9 mouse cellular contexts compared by ENCODE assay signal in the genomic region with DNA sequence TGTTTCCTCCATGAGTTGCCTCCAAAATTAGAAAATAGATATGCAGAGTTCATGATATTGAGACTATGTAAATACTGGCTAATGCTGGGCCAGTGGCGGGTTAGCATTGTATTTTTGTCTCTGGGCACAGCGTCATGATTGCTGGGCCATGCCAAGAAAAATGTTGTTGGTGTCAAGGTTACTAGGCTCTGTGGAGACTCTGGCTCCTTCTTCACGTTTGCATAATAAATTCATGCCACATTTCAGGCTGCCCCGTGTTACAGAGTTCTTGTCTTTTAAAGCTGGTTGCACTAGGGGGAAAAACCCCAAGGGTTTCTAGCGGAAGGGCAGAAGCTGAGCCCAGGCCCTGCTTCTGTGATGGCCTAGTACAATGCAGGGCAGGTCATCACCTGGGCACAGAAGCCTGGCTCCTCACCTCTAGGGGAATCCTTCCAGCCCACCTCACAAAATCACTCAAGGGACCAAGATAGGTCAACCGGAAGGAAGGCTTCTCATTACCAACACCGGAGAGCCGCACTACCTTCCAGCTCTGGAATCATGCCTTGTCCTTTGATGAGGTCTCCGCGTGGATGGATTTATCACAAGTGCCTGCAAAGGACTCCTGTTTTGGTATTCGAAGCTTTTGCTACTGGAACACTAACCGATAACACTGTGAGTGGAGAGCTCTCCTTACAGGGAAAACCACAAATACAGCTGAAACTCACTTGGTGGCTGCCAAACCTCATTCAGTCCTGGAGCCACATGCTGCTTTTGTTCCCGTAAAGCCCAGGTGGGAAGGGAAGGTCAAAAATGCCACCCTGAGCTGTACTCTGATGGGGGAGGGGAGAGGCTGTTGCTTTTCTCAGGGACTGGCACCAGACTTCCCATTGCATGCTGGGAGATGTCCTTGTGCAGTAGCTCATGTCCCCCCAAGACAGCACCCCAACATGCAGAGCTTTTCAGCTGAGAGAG. TPM values are rescaled to one million over a fixed set of nuclear protein-coding genes. Genes with fewer than 3 reads are reported as not detected.
A peak's percentile ranks its signal among the peaks of the same experiment; 100 is the strongest.
DNase-seq lines count a peak whose midpoint lies in the region; ATAC-seq and TF ChIP-seq lines count a peak whose summit lies in the region.
"Had no signal": no experiment of that assay in that cellular context is flagged by ENCODE, and none has a peak within 500 bp of the region (broad histone marks: within the 10 kb centered on the region; RNA-seq: fewer than 3 reads in every experiment).

No protein-coding gene starts in this region.

- no peak overlapping the region for H3K4me2 ChIP-seq in embryonic facial prominence, embryonic 12.5 days (replicated peaks)
- H3K4me2 ChIP-seq in heart, postnatal 0 days (ENCODE audit: low read depth, low read length) = peak overlapping the region; percentile 19; the same call in 1 of the 2 replicates
- H3K4me2 ChIP-seq: liver, embryonic 12.5 days had no signal

- WGBS in embryonic facial prominence, embryonic 12.5 days = 60% methylated on average over 13 of the region's 13 CpGs
- WGBS in heart, postnatal 0 days = 25% methylated on average over 13 of the region's 13 CpGs

- H3K4me3 ChIP-seq in embryonic facial prominence, embryonic 12.5 days = no peak overlapping the region
- no peak overlapping the region for H3K4me3 ChIP-seq in heart, postnatal 0 days (ENCODE audit: low read depth, low read length)
- H3K4me3 ChIP-seq: liver, embryonic 12.5 days had no signal

- no peak for TF ChIP-seq CTCF in heart, postnatal 0 days (IDR thresholded peaks at IDR 0.05; ENCODE audit: low read depth)

- peak overlapping the region; percentile 63; the same call in 1 of the 2 replicates for H3K27ac ChIP-seq in embryonic facial prominence, embryonic 12.5 days
- H3K27ac ChIP-seq in heart, postnatal 0 days (ENCODE audit: low read depth) = peak overlapping the region; percentile 96
- H3K27ac ChIP-seq: liver, embryonic 12.5 days had no signal

- H3K4me1 ChIP-seq in embryonic facial prominence, embryonic 12.5 days = peaks cover 9% of the 10 kb centered on the region; the same call in 1 of the 2 replicates
- H3K4me1 ChIP-seq in heart, postnatal 0 days (ENCODE audit: control insufficient read depth, insufficient read depth) = no peaks in the 10 kb centered on the region; the same call in 1 of the 2 replicates
- H3K4me1 ChIP-seq: liver, embryonic 12.5 days had no signal

- H3K27me3 ChIP-seq in embryonic facial prominence, embryonic 12.5 days = no peaks in the 10 kb centered on the region
- H3K27me3 ChIP-seq in heart, postnatal 0 days (ENCODE audit: control insufficient read depth, insufficient read depth, low read length) = no peaks in the 10 kb centered on the region
- H3K27me3 ChIP-seq: liver, embryonic 12.5 days had no signal

- TF ChIP-seq EP300 in heart, postnatal 0 days (IDR thresholded peaks at IDR 0.05; ENCODE audit: low read depth) = peak; percentile 87

- H3K9me3 ChIP-seq in embryonic facial prominence, embryonic 12.5 days = no peaks in the 10 kb centered on the region
- H3K9me3 ChIP-seq in heart, postnatal 0 days (replicated peaks; ENCODE audit: control insufficient read depth, low read length) = no peaks in the 10 kb centered on the region
- H3K9me3 ChIP-seq: liver, embryonic 12.5 days had no signal

- no peaks in the 10 kb centered on the region for H3K36me3 ChIP-seq in embryonic facial prominence, embryonic 12.5 days
- no peaks in the 10 kb centered on the region for H3K36me3 ChIP-seq in heart, postnatal 0 days (replicated peaks; ENCODE audit: control insufficient read depth, insufficient read depth, low read length)
- H3K36me3 ChIP-seq: liver, embryonic 12.5 days had no signal

- ATAC-seq in embryonic facial prominence, embryonic 12.5 days (ENCODE audit: insufficient number of reproducible peaks, insufficient read depth, low FRiP score, low TSS enrichment) = no peak
- ATAC-seq in heart, postnatal 0 days (ENCODE audit: insufficient read depth, low read depth) = peak; percentile 80
- ATAC-seq: liver, embryonic 12.5 days had no signal

- DNase-seq in adrenal gland, adult 8-10 months = peak; percentile 31
- DNase-seq in adrenal gland, postnatal 25 days = no peak
- DNase-seq in heart, postnatal 0 days (ENCODE audit: low spot score) = peak; percentile 82
- DNase-seq in lung, postnatal 36 days = peak; percentile 54
- no peak for DNase-seq in spleen, postnatal 14 days (ENCODE audit: low spot score in 2 of 2)
- no peak for DNase-seq in right cerebral cortex, postnatal 14 days
- no peak for DNase-seq in urinary bladder, postnatal 36 days (ENCODE audit: low spot score in 2 of 2)

- H3K9ac ChIP-seq in embryonic facial prominence, embryonic 12.5 days = peak overlapping the region; percentile 0; the same call in 1 of the 2 replicates
- 0 out of 2 replicates have a peak overlapping the region, but pooled peaks have one; percentile 3 for H3K9ac ChIP-seq in heart, postnatal 0 days (replicated peaks; ENCODE audit: low read depth, low read length)
- H3K9ac ChIP-seq: liver, embryonic 12.5 days had no signal

RNA-seq across cellular contexts. Expression of gene Fxn, which starts 27.1 kb away (rescaled TPM):
- 10 to 100 TPM; 10.7 to 13.5 (median 11.6) TPM for total RNA-seq in adrenal gland, adult 8-10 months (2022)
- total RNA-seq in adrenal gland, postnatal 25 days (2021) = 17.8 and 18.5 TPM in 2 replicates
- polyA plus RNA-seq in embryonic facial prominence, embryonic 12.5 days (2016; fragmentation: Nextera tagmentation; extraction: Ambion mirVana) = 57.5 TPM in 2 replicates
- total RNA-seq in heart, postnatal 0 days (2014; rRNA removed; ENCODE audit: low replicate concordance) = 36.6 and 57.2 TPM in 2 replicates
- 77.0 and 79.7 TPM in 2 replicates for polyA plus RNA-seq in heart, postnatal 0 days (2015; fragmentation: Nextera tagmentation; extraction: Ambion mirVana)

Comparison
In these comparisons a context has a peak if more than half of its experiments do, and no peak if none do; other contexts are left out.
1. DNase-seq: peak in adrenal gland, adult 8-10 months (single experiment), heart, postnatal 0 days (single experiment) and lung, postnatal 36 days (single experiment); none in adrenal gland, postnatal 25 days (single experiment), spleen, postnatal 14 days (0 of 2), right cerebral cortex, postnatal 14 days (single experiment) and urinary bladder, postnatal 36 days (0 of 2).